Mouse (Mus musculus) heart, embryonic 12.5 days (tissue): ENCODE measurements around the gene Sytl2. TPM values are rescaled to one million over a fixed set of nuclear protein-coding genes. Genes with fewer than 3 reads are reported as not detected.

Experiments used
- polyA plus RNA-seq: library from polyadenylated mRNA; unstranded; fragments of >200 nt; fragmentation: Nextera tagmentation; extraction: Ambion mirVana; gene quantifications from 2 replicates; pipeline ENCODE4 v1.2.1, GENCODE M21; 2016

The Sytl2 gene
- polyA plus RNA-seq, 1 experiment from 2014 or later, result 8.3 TPM

Other genes starting within 250 kb of the Sytl2 start
- gene Picalm, start 172.0 kb upstream of the Sytl2 start, polyA plus RNA-seq, result 38.8 and 40.7 TPM in 2 replicates
- not detected in 2 replicates for gene Ccdc83, start 36.5 kb upstream of the Sytl2 start, polyA plus RNA-seq
- 0.95 and 1.9 TPM in 2 replicates for gene Ccdc89, start 124.3 kb downstream of the Sytl2 start, polyA plus RNA-seq
- gene Crebzf, start 140.5 kb downstream of the Sytl2 start, polyA plus RNA-seq, result 38.7 and 39.5 TPM in 2 replicates
- 110 and 111 TPM in 2 replicates for gene Tmem126a, start 155.0 kb downstream of the Sytl2 start, polyA plus RNA-seq
- 28.8 and 29.2 TPM in 2 replicates for gene Tmem126b, start 173.7 kb downstream of the Sytl2 start, polyA plus RNA-seq
- gene Dlg2, start 174.4 kb downstream of the Sytl2 start, polyA plus RNA-seq, result 12.5 and 14.2 TPM in 2 replicates